Mouse (Mus musculus): ENCODE measurements around the gene Chac1. TPM values are rescaled to one million over a fixed set of nuclear protein-coding genes. Genes with fewer than 3 reads are reported as not detected.

Chac1 gene
- polyA plus RNA-seq, 1 experiment from 2014 or later, result 6.0 TPM

GRCm38 (mm10) chr2:119388266-119388665 lies 37.2 kb downstream of the Chac1 start:
- Histone ChIP-seq H3K4me2 (ENCODE audit: low read depth, low read length) (no peak overlapping the region), H3K4me3 (ENCODE audit: low read length) (no peak overlapping the region), H3K36me3 (ENCODE audit: control insufficient read depth, insufficient read depth, low read length) (peaks cover 9% of the 10 kb centered on the region), H3K4me1 (ENCODE audit: control insufficient read depth, insufficient read depth, low read length) (no peaks in the 10 kb centered on the region), H3K9me3 (ENCODE audit: control insufficient read depth, low read length) (no peaks in the 10 kb centered on the region), H3K27ac (ENCODE audit: low read length) (no peak overlapping the region), H3K27me3 (replicated peaks; ENCODE audit: control insufficient read depth, insufficient read depth, low read length) (no peaks in the 10 kb centered on the region), H3K9ac (ENCODE audit: low read depth, low read length) (no peak overlapping the region)
- ATAC-seq, result no peak
- WGBS, result 88% methylated on average over 1 of the region's 1 CpGs

GRCm38 (mm10) chr2:119389992-119390391 lies 39.0 kb downstream of the Chac1 start:
- WGBS, result 95% methylated on average over 4 of the region's 4 CpGs
- no peak for ATAC-seq

GRCm38 (mm10) chr2:119398252-119398651 lies 47.2 kb downstream of the Chac1 start:
- no peak overlapping the region for H3K9ac ChIP-seq (ENCODE audit: low read depth, low read length)
- WGBS, result 72% methylated on average over 5 of the region's 5 CpGs
- peak; percentile 62 for ATAC-seq
- no peaks in the 10 kb centered on the region for H3K36me3 ChIP-seq (ENCODE audit: control insufficient read depth, insufficient read depth, low read length)
- H3K4me1 ChIP-seq (ENCODE audit: control insufficient read depth, insufficient read depth, low read length), result no peaks in the 10 kb centered on the region
- H3K27ac ChIP-seq (ENCODE audit: low read length), result peak overlapping the region; percentile 74
- no peak overlapping the region for H3K4me3 ChIP-seq (ENCODE audit: low read length)
- H3K4me2 ChIP-seq (ENCODE audit: low read depth, low read length), result no peak overlapping the region
- H3K9me3 ChIP-seq (ENCODE audit: control insufficient read depth, low read length), result no peaks in the 10 kb centered on the region
- no peaks in the 10 kb centered on the region for H3K27me3 ChIP-seq (replicated peaks; ENCODE audit: control insufficient read depth, insufficient read depth, low read length)

More at GRCm38 (mm10) chr2:119389992-119390391, 39.0 kb downstream of the Chac1 start:
- no peaks in the 10 kb centered on the region for H3K9me3 ChIP-seq (ENCODE audit: control insufficient read depth, low read length)
- no peak overlapping the region for H3K27ac ChIP-seq (ENCODE audit: low read length)
- H3K4me2 ChIP-seq (ENCODE audit: low read depth, low read length), result no peak overlapping the region
- H3K4me1 ChIP-seq (ENCODE audit: control insufficient read depth, insufficient read depth, low read length), result no peaks in the 10 kb centered on the region
- no peak overlapping the region for H3K9ac ChIP-seq (ENCODE audit: low read depth, low read length)
- no peaks in the 10 kb centered on the region for H3K27me3 ChIP-seq (replicated peaks; ENCODE audit: control insufficient read depth, insufficient read depth, low read length)
- no peak overlapping the region for H3K4me3 ChIP-seq (ENCODE audit: low read length)
- H3K36me3 ChIP-seq (ENCODE audit: control insufficient read depth, insufficient read depth, low read length), result peaks cover 9% of the 10 kb centered on the region

- Histone ChIP-seq H3K4me1 (ENCODE audit: control insufficient read depth, insufficient read depth, low read length) (no peaks in the 10 kb centered on the region), H3K27ac (ENCODE audit: low read length) (peak overlapping the region; percentile 74), H3K4me3 (ENCODE audit: low read length) (no peak overlapping the region), H3K36me3 (ENCODE audit: control insufficient read depth, insufficient read depth, low read length) (no peaks in the 10 kb centered on the region), H3K4me2 (ENCODE audit: low read depth, low read length) (no peak overlapping the region), H3K9me3 (ENCODE audit: control insufficient read depth, low read length) (no peaks in the 10 kb centered on the region), H3K9ac (ENCODE audit: low read depth, low read length) (no peak overlapping the region), H3K27me3 (replicated peaks; ENCODE audit: control insufficient read depth, insufficient read depth, low read length) (no peaks in the 10 kb centered on the region)
- ATAC-seq, result peak; percentile 91
- WGBS, result 77% methylated on average over 1 of the region's 1 CpGs
These were observed 47.6 kb downstream of the Chac1 start for GRCm38 (mm10) chr2:119398665-119399064.

- no peaks in the 10 kb centered on the region for H3K27me3 ChIP-seq (replicated peaks; ENCODE audit: control insufficient read depth, insufficient read depth, low read length)
- no peaks in the 10 kb centered on the region for H3K4me1 ChIP-seq (ENCODE audit: control insufficient read depth, insufficient read depth, low read length)
- no peak overlapping the region for H3K4me3 ChIP-seq (ENCODE audit: low read length)
- no peak overlapping the region for H3K9ac ChIP-seq (ENCODE audit: low read depth, low read length)
- no peaks in the 10 kb centered on the region for H3K36me3 ChIP-seq (ENCODE audit: control insufficient read depth, insufficient read depth, low read length)
- ATAC-seq, result peak; percentile 84
- H3K4me2 ChIP-seq (ENCODE audit: low read depth, low read length), result no peak overlapping the region
- H3K9me3 ChIP-seq (ENCODE audit: control insufficient read depth, low read length), result no peaks in the 10 kb centered on the region
- H3K27ac ChIP-seq (ENCODE audit: low read length), result peak overlapping the region; percentile 62
These were observed 48.3 kb downstream of the Chac1 start for GRCm38 (mm10) chr2:119399313-119399712.

Other genes with a start within 250 kb of the Chac1 start
- gene Rad51, start 238.4 kb upstream of the Chac1 start, polyA plus RNA-seq (2015; fragmentation: Nextera tagmentation; extraction: Ambion mirVana), result 33.1 and 41.2 TPM in 2 replicates
- 63.9 and 73.2 TPM in 2 replicates for gene Rmdn3, start 194.2 kb upstream of the Chac1 start, polyA plus RNA-seq (2015; fragmentation: Nextera tagmentation; extraction: Ambion mirVana)
- gene Gchfr, start 183.5 kb upstream of the Chac1 start, polyA plus RNA-seq (2015; fragmentation: Nextera tagmentation; extraction: Ambion mirVana), result 41.2 and 51.9 TPM in 2 replicates
- 0.15 and 0.31 TPM in 2 replicates for gene Gm14137, start 176.7 kb upstream of the Chac1 start, polyA plus RNA-seq (2015; fragmentation: Nextera tagmentation; extraction: Ambion mirVana)
- 69.1 and 69.8 TPM in 2 replicates for gene Zfyve19, start 142.6 kb upstream of the Chac1 start, polyA plus RNA-seq (2015; fragmentation: Nextera tagmentation; extraction: Ambion mirVana)
- 10.3 and 14.9 TPM in 2 replicates for gene Dnajc17, start 142.4 kb upstream of the Chac1 start, polyA plus RNA-seq (2015; fragmentation: Nextera tagmentation; extraction: Ambion mirVana)
- 30.1 and 35.2 TPM in 2 replicates for gene Ppp1r14d, start 121.3 kb upstream of the Chac1 start, polyA plus RNA-seq (2015; fragmentation: Nextera tagmentation; extraction: Ambion mirVana)
- 114 and 132 TPM in 2 replicates for gene Spint1, start 113.9 kb upstream of the Chac1 start, polyA plus RNA-seq (2015; fragmentation: Nextera tagmentation; extraction: Ambion mirVana)
- gene Rhov, start 80.0 kb upstream of the Chac1 start, polyA plus RNA-seq (2015; fragmentation: Nextera tagmentation; extraction: Ambion mirVana), result 3.9 and 4.1 TPM in 2 replicates
- 25.5 and 29.6 TPM in 2 replicates for gene Vps18, start 62.5 kb upstream of the Chac1 start, polyA plus RNA-seq (2015; fragmentation: Nextera tagmentation; extraction: Ambion mirVana)
- 8.4 and 8.7 TPM in 2 replicates for gene Dll4, start 25.4 kb upstream of the Chac1 start, polyA plus RNA-seq (2015; fragmentation: Nextera tagmentation; extraction: Ambion mirVana)
- 3.2 and 3.4 TPM in 2 replicates for gene Ino80, start 126.5 kb downstream of the Chac1 start, polyA plus RNA-seq (2015; fragmentation: Nextera tagmentation; extraction: Ambion mirVana)
- gene Exd1, start 196.4 kb downstream of the Chac1 start, polyA plus RNA-seq (2015; fragmentation: Nextera tagmentation; extraction: Ambion mirVana), result 0.36 and 0.39 TPM in 2 replicates
- gene Chp1, start 196.5 kb downstream of the Chac1 start, polyA plus RNA-seq (2015; fragmentation: Nextera tagmentation; extraction: Ambion mirVana), result 56.7 and 60.6 TPM in 2 replicates

Data from intestine, embryonic 16.5 days (tissue).